Mouse (Mus musculus): ENCODE results near the gene Ankfn1. TPM values are rescaled to one million over a fixed set of nuclear protein-coding genes. Genes with fewer than 3 reads are reported as not detected.

Gene Ankfn1
- polyA plus RNA-seq, 1 experiment from 2014 or later: 0.05 TPM

DNA sequence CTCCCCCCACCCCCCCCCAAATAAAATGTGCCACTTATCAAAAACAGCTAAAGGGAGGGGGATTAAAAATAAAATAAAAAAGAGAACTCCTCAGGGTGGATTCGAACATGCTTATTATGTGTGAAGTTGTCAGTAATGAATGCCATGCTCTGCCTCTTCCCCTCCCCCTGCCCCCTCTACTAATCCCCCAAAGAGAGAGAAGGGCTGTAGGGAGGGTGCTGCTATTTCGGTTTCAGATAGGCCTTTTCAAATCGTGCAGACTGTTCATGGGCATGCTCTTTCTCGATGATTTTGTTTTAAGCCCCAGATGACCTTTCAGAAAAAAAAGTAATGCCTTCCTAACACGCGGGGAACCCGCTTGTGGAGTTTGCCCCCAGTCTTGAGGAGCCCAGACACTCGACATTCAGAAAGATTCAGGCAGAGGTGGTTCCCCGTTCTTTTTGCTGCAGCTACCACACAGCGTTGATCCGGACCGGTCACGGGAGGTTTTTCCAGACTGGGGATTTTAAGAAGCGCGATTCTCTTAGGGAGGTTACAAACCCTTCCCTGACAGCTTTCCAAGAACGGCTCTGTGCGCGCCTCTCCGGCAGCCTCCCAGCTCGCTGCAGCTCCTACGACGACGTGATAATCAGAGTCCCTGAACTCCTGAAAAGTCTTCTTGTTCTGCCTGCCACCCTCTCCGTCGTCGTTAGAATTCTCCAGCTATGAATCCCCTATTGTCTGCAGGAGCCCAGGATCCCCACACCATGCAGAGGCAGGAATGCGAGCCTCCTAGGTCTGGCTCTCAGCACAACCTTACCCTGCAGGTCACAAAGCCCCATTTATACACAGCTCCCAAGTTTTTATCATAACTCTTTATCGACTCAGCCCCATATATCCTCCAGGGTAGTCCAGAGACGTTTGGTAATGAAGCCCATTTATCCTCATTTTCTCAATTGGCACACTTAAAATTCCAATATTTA lies 232.3 kb downstream of the Ankfn1 start:
- Histone ChIP-seq H3K4me3 (ENCODE audit: low read depth, low read length) (no peak overlapping the region; the same call in 1 of the 2 replicates), H3K27ac (replicated peaks; ENCODE audit: low read depth, low read length) (peak overlapping the region; percentile 44; the same call in 1 of the 2 replicates), H3K36me3 (ENCODE audit: control insufficient read depth, insufficient read depth, low read length) (no peaks in the 10 kb centered on the region), H3K9ac (ENCODE audit: low read length) (peak overlapping the region; percentile 5; the same call in 1 of the 2 replicates), H3K4me2 (ENCODE audit: low read depth, severe bottlenecking) (peak overlapping the region; percentile 40), H3K9me3 (ENCODE audit: control insufficient read depth, low read length) (no peaks in the 10 kb centered on the region), H3K27me3 (ENCODE audit: control insufficient read depth, insufficient read depth, low read length) (0 out of 2 replicates have a peak, but pooled peaks cover 3% of the 10 kb centered on the region), H3K4me1 (ENCODE audit: control insufficient read depth, insufficient read depth, low read length) (peaks cover 3% of the 10 kb centered on the region; the same call in 1 of the 2 replicates)
- peak; percentile 55 for DNase-seq (ENCODE audit: low spot score)
- no peak for ATAC-seq (ENCODE audit: insufficient number of reproducible peaks, low FRiP score, low TSS enrichment, low read depth)
- WGBS: 3% methylated on average over 29 of the region's 29 CpGs

DNA sequence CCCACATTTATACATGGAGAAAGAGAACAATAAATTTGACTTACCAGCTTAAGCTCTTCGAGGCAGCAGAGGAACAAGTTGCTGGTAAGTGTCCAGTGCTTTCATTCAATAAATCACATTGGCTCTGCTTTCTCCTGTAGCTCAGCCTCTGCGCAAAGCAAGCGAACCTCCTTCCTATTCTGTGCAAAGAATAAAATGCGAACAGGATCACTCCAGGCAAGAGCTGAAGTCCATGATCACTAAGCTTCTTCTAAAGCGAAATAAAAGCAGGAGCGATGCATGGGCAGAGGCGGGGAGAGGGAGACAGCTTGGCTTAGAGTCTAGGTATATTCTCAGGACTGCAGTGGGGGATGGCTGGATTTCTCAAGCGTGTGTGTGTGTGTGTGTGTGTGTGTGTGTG lies 239.1 kb downstream of the Ankfn1 start:
- Histone ChIP-seq H3K27me3 (ENCODE audit: control insufficient read depth, insufficient read depth, low read length) (no peaks in the 10 kb centered on the region), H3K36me3 (ENCODE audit: control insufficient read depth, insufficient read depth, low read length) (no peaks in the 10 kb centered on the region), H3K4me2 (ENCODE audit: low read depth, severe bottlenecking) (no peak overlapping the region), H3K9me3 (ENCODE audit: control insufficient read depth, low read length) (no peaks in the 10 kb centered on the region), H3K27ac (replicated peaks; ENCODE audit: low read depth, low read length) (no peak overlapping the region), H3K9ac (ENCODE audit: low read length) (no peak overlapping the region), H3K4me1 (ENCODE audit: control insufficient read depth, insufficient read depth, low read length) (0 out of 2 replicates have a peak, but pooled peaks cover 2% of the 10 kb centered on the region), H3K4me3 (ENCODE audit: low read depth, low read length) (no peak overlapping the region)
- WGBS: 77% methylated on average over 8 of the region's 8 CpGs
- ATAC-seq (ENCODE audit: insufficient number of reproducible peaks, low FRiP score, low TSS enrichment, low read depth) (no peak), DNase-seq (ENCODE audit: low spot score) (no peak)

DNA sequence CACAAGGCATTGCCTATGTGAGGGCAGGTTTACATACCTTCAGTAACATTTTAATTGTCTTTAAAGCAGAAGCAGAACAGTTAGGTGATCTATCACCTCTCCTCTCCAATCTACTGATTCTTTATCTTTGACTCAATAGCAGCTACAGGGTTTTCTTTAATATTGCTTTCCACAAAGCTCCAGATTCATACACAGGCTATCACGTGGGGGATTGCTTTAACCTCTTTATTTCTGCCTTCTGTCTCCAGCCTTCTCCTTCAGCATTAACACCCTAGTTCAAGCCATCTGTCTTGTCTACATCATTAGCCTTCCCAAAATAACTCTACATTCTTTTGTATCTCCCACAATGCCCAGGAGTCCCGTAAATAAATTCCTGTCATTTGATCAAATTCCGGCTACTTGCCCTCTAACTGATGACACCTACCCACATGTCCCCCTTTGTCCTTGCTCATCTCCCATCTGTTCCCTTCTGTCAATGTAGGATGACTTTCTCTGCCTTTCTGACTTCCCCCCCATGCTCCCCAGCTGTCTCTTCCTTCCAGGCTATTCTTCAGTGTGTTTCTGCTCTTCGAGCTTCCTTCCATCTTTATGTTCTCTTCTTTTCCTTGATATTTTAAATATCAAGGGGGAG lies 249.5 kb downstream of the Ankfn1 start:
- Histone ChIP-seq H3K36me3 (ENCODE audit: control insufficient read depth, insufficient read depth, low read length) (no peaks in the 10 kb centered on the region), H3K9ac (ENCODE audit: low read length) (no peak overlapping the region), H3K27me3 (ENCODE audit: control insufficient read depth, insufficient read depth, low read length) (no peaks in the 10 kb centered on the region), H3K4me3 (ENCODE audit: low read depth, low read length) (no peak overlapping the region), H3K27ac (replicated peaks; ENCODE audit: low read depth, low read length) (no peak overlapping the region), H3K4me2 (ENCODE audit: low read depth, severe bottlenecking) (no peak overlapping the region), H3K9me3 (ENCODE audit: control insufficient read depth, low read length) (no peaks in the 10 kb centered on the region), H3K4me1 (ENCODE audit: control insufficient read depth, insufficient read depth, low read length) (no peaks in the 10 kb centered on the region)
- 83% methylated on average over 4 of the region's 4 CpGs for WGBS
- DNase-seq (ENCODE audit: low spot score) (no peak), ATAC-seq (ENCODE audit: insufficient number of reproducible peaks, low FRiP score, low TSS enrichment, low read depth) (no peak)

DNA sequence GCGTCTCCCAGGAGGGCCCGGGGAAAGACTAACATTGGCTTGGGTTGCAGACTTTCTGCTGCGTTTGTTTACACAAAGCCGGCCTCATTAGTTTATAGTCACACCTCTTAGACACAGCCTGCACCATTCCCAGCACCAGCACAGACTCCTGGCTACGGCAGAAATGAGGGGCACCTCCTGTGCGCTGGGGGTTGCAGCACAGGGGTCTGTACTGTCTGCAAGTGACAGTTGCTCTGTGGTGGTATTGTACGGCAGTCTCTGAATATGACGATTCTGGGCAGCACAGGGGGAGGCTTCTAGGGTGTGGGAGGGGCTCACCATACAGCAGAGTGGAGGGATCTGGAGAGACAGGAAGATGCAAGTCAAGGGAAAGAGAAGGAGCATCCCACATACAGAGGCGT lies 262.0 kb downstream of the Ankfn1 start:
- ATAC-seq (ENCODE audit: insufficient number of reproducible peaks, low FRiP score, low TSS enrichment, low read depth): 0 out of 2 replicates have a peak, but pooled peaks have one; percentile 44
- peak overlapping the region; percentile 10; the same call in 1 of the 2 replicates for H3K4me2 ChIP-seq (ENCODE audit: low read depth, severe bottlenecking)

DNA sequence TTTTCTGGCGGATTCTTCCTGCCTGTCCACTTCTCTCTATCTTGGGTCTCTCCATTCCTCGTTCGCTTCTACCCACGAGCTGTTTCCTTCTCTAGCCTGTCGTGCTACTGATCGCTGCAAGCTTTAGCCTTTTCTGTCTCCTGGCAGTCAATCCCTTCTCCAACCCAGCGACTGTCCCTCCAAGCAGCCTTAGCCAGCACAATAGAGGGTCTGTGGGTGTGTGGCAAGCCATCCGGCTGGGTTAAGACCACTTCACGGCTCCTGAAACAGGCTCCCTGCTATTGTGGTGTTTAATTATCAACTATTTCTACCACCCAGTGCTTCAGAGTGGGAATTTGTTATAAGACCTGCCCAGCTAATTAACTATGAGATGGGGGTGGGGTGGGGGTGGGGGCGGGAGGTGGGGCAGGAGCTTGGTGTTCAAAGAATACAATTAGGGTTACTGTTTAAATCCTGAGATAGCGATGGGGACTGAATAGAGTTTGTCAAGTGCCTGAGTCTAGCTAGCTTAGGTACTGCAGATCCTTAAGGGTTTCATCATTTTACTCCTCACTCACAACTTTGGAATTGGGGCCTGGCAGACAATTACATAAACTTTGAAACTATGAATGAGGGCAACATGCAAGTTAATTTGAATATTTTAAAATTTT lies 268.7 kb downstream of the Ankfn1 start:
- DNase-seq (ENCODE audit: low spot score) (peak; percentile 31), ATAC-seq (ENCODE audit: insufficient number of reproducible peaks, low FRiP score, low TSS enrichment, low read depth) (no peak)
- WGBS: 18% methylated on average over 11 of the region's 11 CpGs
- Histone ChIP-seq H3K4me3 (ENCODE audit: low read depth, low read length) (no peak overlapping the region), H3K4me1 (ENCODE audit: control insufficient read depth, insufficient read depth, low read length) (0 out of 2 replicates have a peak, but pooled peaks cover 5% of the 10 kb centered on the region), H3K36me3 (ENCODE audit: control insufficient read depth, insufficient read depth, low read length) (no peaks in the 10 kb centered on the region), H3K9ac (ENCODE audit: low read length) (no peak overlapping the region), H3K27me3 (ENCODE audit: control insufficient read depth, insufficient read depth, low read length) (no peaks in the 10 kb centered on the region), H3K9me3 (ENCODE audit: control insufficient read depth, low read length) (no peaks in the 10 kb centered on the region), H3K4me2 (ENCODE audit: low read depth, severe bottlenecking) (no peak overlapping the region; the same call in 1 of the 2 replicates), H3K27ac (replicated peaks; ENCODE audit: low read depth, low read length) (no peak overlapping the region)

More for the DNA sequence above, 262.0 kb downstream of the Ankfn1 start:
- peak; percentile 28 for DNase-seq (ENCODE audit: low spot score)
- no peaks in the 10 kb centered on the region for H3K36me3 ChIP-seq (ENCODE audit: control insufficient read depth, insufficient read depth, low read length)
- H3K27ac ChIP-seq (replicated peaks; ENCODE audit: low read depth, low read length): no peak overlapping the region
- H3K4me1 ChIP-seq (ENCODE audit: control insufficient read depth, insufficient read depth, low read length): peaks cover 3% of the 10 kb centered on the region; the same call in 1 of the 2 replicates
- H3K27me3 ChIP-seq (ENCODE audit: control insufficient read depth, insufficient read depth, low read length): no peaks in the 10 kb centered on the region
- no peak overlapping the region for H3K9ac ChIP-seq (ENCODE audit: low read length)
- H3K4me3 ChIP-seq (ENCODE audit: low read depth, low read length): no peak overlapping the region
- 18% methylated on average over 9 of the region's 9 CpGs for WGBS
- no peaks in the 10 kb centered on the region for H3K9me3 ChIP-seq (ENCODE audit: control insufficient read depth, low read length)

DNA sequence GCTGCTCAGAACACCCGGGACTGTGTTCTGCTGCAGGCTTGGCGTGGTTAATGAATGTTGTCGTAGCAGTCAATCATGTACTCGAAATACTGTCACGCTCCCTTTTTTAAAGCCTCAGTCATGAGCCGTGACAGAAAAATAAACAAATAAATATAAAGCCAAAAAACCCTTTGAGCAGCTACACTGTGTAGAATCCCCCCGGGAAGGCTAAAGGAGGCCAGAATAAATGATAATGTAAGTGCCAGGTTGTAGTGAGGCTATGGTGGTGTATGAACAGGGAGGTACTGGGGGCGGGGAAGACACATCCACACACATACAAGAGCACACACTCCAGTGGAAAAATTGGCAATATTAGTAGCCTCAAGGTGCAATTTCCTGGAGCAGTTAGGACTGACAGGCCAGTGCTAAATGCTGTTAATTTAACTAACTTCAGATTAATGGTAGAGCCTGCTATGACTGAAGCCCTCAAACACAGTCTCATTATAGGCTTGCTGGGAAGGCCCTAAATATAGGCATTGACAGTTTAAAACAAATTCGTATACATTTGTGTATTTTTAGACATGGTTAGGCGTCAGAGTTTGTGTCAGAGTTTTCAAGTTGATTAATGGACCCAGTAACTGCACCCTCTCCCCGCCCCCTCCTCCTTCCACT lies 270.7 kb downstream of the Ankfn1 start:
- DNase-seq (ENCODE audit: low spot score) (no peak), ATAC-seq (ENCODE audit: insufficient number of reproducible peaks, low FRiP score, low TSS enrichment, low read depth) (peak; percentile 39)
- Histone ChIP-seq H3K27me3 (ENCODE audit: control insufficient read depth, insufficient read depth, low read length) (no peaks in the 10 kb centered on the region), H3K4me3 (ENCODE audit: low read depth, low read length) (no peak overlapping the region), H3K4me1 (ENCODE audit: control insufficient read depth, insufficient read depth, low read length) (0 out of 2 replicates have a peak, but pooled peaks cover 5% of the 10 kb centered on the region), H3K9ac (ENCODE audit: low read length) (no peak overlapping the region), H3K9me3 (ENCODE audit: control insufficient read depth, low read length) (no peaks in the 10 kb centered on the region), H3K4me2 (ENCODE audit: low read depth, severe bottlenecking) (no peak overlapping the region), H3K36me3 (ENCODE audit: control insufficient read depth, insufficient read depth, low read length) (no peaks in the 10 kb centered on the region), H3K27ac (replicated peaks; ENCODE audit: low read depth, low read length) (no peak overlapping the region)
- 63% methylated on average over 11 of the region's 11 CpGs for WGBS

DNA sequence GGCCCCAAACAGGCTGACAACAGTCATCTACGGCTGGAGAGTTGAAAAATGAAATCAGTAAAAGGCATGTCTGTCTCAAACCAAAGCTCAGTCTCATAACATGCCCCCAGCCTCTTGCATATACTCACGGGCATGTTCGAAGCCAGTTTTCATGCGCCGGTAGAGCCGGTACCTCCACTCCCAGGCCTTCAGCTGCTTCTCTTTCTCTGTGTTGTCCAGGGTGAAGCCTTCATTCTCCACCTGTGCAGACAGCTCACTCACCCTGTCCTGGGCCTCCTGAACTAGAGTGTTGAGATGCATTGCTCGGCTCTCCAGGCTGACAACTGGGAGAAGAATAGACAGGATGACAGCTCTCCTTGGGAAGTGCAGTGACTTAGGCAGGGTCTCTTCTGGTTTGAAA lies 272.4 kb downstream of the Ankfn1 start:
- H3K27me3 ChIP-seq (ENCODE audit: control insufficient read depth, insufficient read depth, low read length): no peaks in the 10 kb centered on the region
- no peak for DNase-seq (ENCODE audit: low spot score)
- 0 out of 2 replicates have a peak, but pooled peaks cover 5% of the 10 kb centered on the region for H3K4me1 ChIP-seq (ENCODE audit: control insufficient read depth, insufficient read depth, low read length)
- no peak overlapping the region for H3K27ac ChIP-seq (replicated peaks; ENCODE audit: low read depth, low read length)
- no peak overlapping the region for H3K4me2 ChIP-seq (ENCODE audit: low read depth, severe bottlenecking)
- H3K4me3 ChIP-seq (ENCODE audit: low read depth, low read length): no peak overlapping the region
- WGBS: 82% methylated on average over 7 of the region's 7 CpGs
- H3K9me3 ChIP-seq (ENCODE audit: control insufficient read depth, low read length): no peaks in the 10 kb centered on the region
- H3K36me3 ChIP-seq (ENCODE audit: control insufficient read depth, insufficient read depth, low read length): no peaks in the 10 kb centered on the region
- ATAC-seq (ENCODE audit: insufficient number of reproducible peaks, low FRiP score, low TSS enrichment, low read depth): no peak
- H3K9ac ChIP-seq (ENCODE audit: low read length): no peak overlapping the region

Measured in limb, embryonic 11.5 days (tissue).